Mouse (Mus musculus) forebrain, postnatal 0 days (tissue): ENCODE measurements around the gene Plcb4. TPM values are rescaled to one million over a fixed set of nuclear protein-coding genes. Genes with fewer than 3 reads are reported as not detected.
A peak's percentile ranks its signal among the peaks of the same experiment; 100 is the strongest.

Experiments used
- ATAC-seq: fragments of 200-750 bp; cut with Nextera tagmentation; 2 replicates; pipeline ENCODE4 v1.8.0; 2017; ENCODE audit warnings: mild to moderate bottlenecking, moderate library complexity
- DNase-seq: peaks from one replicate; pipeline ENCODE4 v3.0.0-alpha.2; 2015
- H3K27ac ChIP-seq: fragments of 300-500 bp; sonication (generic); 2 replicates; pipeline ENCODE4 v1.5.1; 2014; ENCODE audit warnings: low read depth, mild to moderate bottlenecking, antibody characterized with exemption, low read length, moderate library complexity, mixed read lengths
- H3K27me3 ChIP-seq: fragments of 300-500 bp; sonication (generic); 2 replicates; pipeline ENCODE4 v1.6.1; 2014; ENCODE audit warnings: mild to moderate bottlenecking, low read length, mixed read lengths; ENCODE audit not compliant: insufficient read depth
- H3K36me3 ChIP-seq: fragments of 300-500 bp; sonication (generic); 2 replicates; pipeline ENCODE4 v1.6.1; 2014; ENCODE audit warnings: mild to moderate bottlenecking, moderate library complexity; ENCODE audit not compliant: insufficient read depth
- H3K4me1 ChIP-seq: fragments of 300-500 bp; sonication (generic); 2 replicates; pipeline ENCODE4 v1.6.1; 2014; ENCODE audit warnings: antibody characterized with exemption; ENCODE audit not compliant: insufficient read depth
- H3K4me2 ChIP-seq: fragments of 300-500 bp; sonication (generic); 2 replicates; pipeline ENCODE4 v1.6.1; 2014; ENCODE audit warnings: low read depth, mild to moderate bottlenecking, moderate library complexity
- H3K4me3 ChIP-seq: fragments of 300-500 bp; sonication (generic); 2 replicates; pipeline ENCODE4 v1.5.1; 2014; ENCODE audit warnings: low read depth, low read length, mixed read lengths
- H3K9ac ChIP-seq: fragments of 300-500 bp; sonication (generic); 2 replicates; pipeline ENCODE4 v1.6.1; 2014; ENCODE audit warnings: mild to moderate bottlenecking
- H3K9me3 ChIP-seq: fragments of 300-500 bp; sonication (generic); 2 replicates; pipeline ENCODE4 v1.6.1; 2016; ENCODE audit warnings: low read length
- CTCF ChIP-seq: sonication (generic); IDR thresholded peaks from 2 replicates; pipeline ENCODE4 v1.5.1; 2016; ENCODE audit warnings: antibody characterized with exemption, control low read depth, low read depth
- WGBS: fragments of 180-500 bp; shearing (Covaris S2); extraction: QIAGEN DNeasy Blood & Tissue Kit; methylation state at CpG from one replicate; pipeline ENCODE4 v1.1.7; 2014; 5-methylcytosine and 5-hydroxymethylcytosine counted together
- polyA plus RNA-seq: library from polyadenylated mRNA; unstranded; fragments of >200 nt; fragmentation: Nextera tagmentation; extraction: Ambion mirVana; gene quantifications from 2 replicates; pipeline ENCODE4 v1.2.1, GENCODE M21; 2015
- total RNA-seq: library from RNA; depleted of rRNA; stranded (reverse); fragments of >200 nt; gene quantifications from 2 replicates; pipeline ENCODE4 v1.2.3, GENCODE M21; 2014

The Plcb4 gene
- total and polyA plus RNA-seq, 2 experiments from 2014 or later: 15.5 to 39.7 TPM

DNA sequence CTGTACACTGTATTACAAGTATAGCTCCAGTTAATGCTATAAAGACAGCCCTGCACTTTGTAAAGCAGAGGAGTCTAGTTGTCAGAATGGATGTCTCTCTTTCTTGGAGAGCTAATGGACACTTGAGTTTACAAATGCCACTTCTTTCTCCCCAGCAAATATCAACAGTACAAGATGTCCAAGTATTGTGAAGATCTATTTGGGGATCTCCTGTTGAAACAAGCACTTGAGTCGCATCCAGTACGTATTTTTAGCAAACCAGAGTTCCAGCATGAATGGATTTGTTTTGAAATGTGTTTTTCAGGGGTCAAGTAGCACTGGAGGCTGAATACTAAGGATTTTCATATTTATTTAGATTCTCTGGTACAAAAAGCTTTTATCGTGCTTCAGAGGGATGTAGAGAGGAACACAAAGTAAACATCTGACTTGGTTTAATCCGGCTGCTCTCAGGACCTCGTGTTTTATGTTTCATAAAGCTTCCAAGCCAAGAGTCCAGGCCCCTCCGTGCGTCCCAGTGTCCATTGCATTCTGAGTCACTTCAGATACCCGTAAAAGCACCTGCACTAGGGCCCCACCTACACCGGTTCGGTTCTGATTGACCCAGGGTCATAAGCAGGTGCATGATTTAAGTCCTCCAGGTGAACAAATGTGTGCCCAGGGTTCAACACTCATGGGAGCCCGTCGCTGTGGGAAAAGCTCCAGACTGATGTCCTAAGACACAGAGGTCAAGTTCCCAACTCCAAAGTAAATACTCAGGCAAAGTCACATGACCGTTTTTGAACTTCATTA is 296.1 kb downstream of the Plcb4 start:
- Histone ChIP-seq H3K9ac (no peak overlapping the region), H3K4me3 (no peak overlapping the region), H3K36me3 (0 out of 2 replicates have a peak, but pooled peaks cover 3% of the 10 kb centered on the region), H3K4me1 (no peaks in the 10 kb centered on the region), H3K9me3 (no peaks in the 10 kb centered on the region), H3K27ac (no peak overlapping the region), H3K4me2 (no peak overlapping the region), H3K27me3 (no peaks in the 10 kb centered on the region)
- ATAC-seq: no peak
- 83% methylated on average over 13 of the region's 13 CpGs for WGBS
- DNase-seq: no peak
- TF ChIP-seq CTCF: no peak

GRCm38 (mm10) chr2:135955796-135956195 is 297.0 kb downstream of the Plcb4 start:
- DNase-seq (no peak), ATAC-seq (no peak)
- Histone ChIP-seq H3K4me3 (no peak overlapping the region), H3K36me3 (no peaks in the 10 kb centered on the region), H3K9me3 (no peaks in the 10 kb centered on the region), H3K27ac (no peak overlapping the region), H3K27me3 (no peaks in the 10 kb centered on the region), H3K4me1 (no peaks in the 10 kb centered on the region), H3K9ac (no peak overlapping the region), H3K4me2 (no peak overlapping the region)
- WGBS: 88% methylated on average over 8 of the region's 8 CpGs
- no peak for TF ChIP-seq CTCF

DNA sequence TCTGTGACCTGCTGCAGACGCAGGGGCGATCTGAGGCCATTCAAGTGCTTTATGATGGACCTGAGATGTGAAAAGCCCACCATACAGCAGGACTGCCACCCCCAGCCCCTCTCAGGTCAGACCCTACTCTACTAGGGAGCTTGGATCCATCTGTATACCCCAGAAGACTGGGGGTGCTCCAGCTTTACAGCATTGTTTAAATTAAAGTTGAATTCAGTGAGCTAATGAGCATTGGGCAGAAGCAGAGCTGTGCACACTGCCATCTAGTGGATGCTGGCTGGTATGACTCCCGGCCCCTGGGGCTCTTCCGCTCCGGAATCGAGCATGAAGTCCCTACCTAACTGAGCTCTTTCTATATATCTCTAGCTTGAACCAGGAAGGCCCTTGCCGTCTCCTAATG is 298.9 kb downstream of the Plcb4 start:
- 29% methylated on average over 7 of the region's 7 CpGs for WGBS
- Histone ChIP-seq H3K9ac (no peak overlapping the region), H3K4me3 (no peak overlapping the region), H3K4me1 (no peaks in the 10 kb centered on the region), H3K4me2 (no peak overlapping the region), H3K27ac (no peak overlapping the region), H3K36me3 (no peaks in the 10 kb centered on the region), H3K27me3 (no peaks in the 10 kb centered on the region), H3K9me3 (no peaks in the 10 kb centered on the region)
- DNase-seq (peak; percentile 87), ATAC-seq (peak; percentile 88)
- peak; percentile 91 for TF ChIP-seq CTCF

- ATAC-seq: peak; percentile 39; the same call in 1 of the 2 replicates
- WGBS: 84% methylated on average over 17 of the region's 17 CpGs
- DNase-seq: peak; percentile 8
These were observed 299.6 kb downstream of the Plcb4 start for GRCm38 (mm10) chr2:135958453-135958852.

DNA sequence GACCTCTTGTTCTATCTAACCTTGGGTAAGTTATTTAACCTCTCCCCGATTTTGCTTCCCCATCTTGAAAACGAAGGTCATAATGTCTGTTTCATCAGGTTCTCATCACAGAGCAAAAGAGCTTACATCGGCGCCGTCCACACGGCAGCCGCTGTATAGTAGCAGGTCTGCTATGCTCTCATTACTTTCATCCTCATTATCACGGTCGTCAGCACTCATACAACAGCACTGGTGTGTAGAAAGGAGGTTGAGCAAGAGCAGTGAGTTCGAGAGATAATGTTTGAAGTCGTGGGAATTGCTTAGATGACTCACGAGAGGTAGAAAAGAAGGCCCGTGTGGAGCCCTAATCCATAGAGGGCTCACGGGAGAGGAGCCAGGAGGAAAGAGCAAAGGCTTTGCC is 304.3 kb downstream of the Plcb4 start:
- no peak overlapping the region for H3K27ac ChIP-seq
- no peak overlapping the region for H3K9ac ChIP-seq
- no peak overlapping the region for H3K4me2 ChIP-seq
- H3K9me3 ChIP-seq: no peaks in the 10 kb centered on the region
- H3K4me1 ChIP-seq: no peaks in the 10 kb centered on the region
- no peaks in the 10 kb centered on the region for H3K36me3 ChIP-seq
- ATAC-seq (no peak), DNase-seq (no peak)
- H3K27me3 ChIP-seq: no peaks in the 10 kb centered on the region
- no peak overlapping the region for H3K4me3 ChIP-seq
- TF ChIP-seq CTCF: no peak
- WGBS: 81% methylated on average over 14 of the region's 14 CpGs

More at GRCm38 (mm10) chr2:135958453-135958852, 299.6 kb downstream of the Plcb4 start:
- Histone ChIP-seq H3K36me3 (no peaks in the 10 kb centered on the region), H3K4me2 (no peak overlapping the region), H3K9me3 (no peaks in the 10 kb centered on the region), H3K9ac (no peak overlapping the region), H3K4me3 (no peak overlapping the region), H3K27ac (no peak overlapping the region), H3K27me3 (no peaks in the 10 kb centered on the region), H3K4me1 (no peaks in the 10 kb centered on the region)
- no peak for TF ChIP-seq CTCF

DNA sequence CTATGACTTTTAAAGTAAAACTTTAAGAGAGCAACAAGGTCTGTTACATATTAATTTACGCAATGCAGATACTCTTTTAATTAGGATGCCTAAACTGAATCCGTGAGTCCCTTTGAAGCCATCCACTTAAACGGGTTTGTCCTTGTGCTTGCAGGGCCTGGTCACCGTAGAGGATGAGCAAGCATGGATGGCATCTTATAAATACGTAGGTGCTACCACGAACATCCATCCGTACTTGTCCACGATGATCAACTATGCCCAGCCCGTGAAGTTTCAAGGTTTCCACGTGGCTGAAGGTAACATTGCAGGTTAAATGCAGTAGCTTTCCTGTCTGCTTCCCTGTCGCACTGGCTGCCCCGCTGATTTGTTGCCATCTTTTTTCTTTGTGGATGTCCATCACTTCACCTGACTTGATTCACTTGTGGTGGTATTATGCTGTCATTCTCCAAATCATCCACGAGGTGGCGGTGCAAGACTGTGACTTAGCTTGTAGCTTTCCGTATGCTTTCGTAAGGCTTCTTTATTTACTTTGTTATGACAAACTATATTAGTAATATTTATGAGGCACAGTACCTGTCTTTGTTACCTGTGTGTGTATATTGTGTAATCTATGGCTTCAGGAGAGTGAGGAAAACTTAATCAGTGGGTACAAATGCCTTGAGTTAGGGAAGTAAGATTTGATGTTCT is 308.2 kb downstream of the Plcb4 start:
- DNase-seq (peak; percentile 81), ATAC-seq (peak; percentile 25; the same call in 1 of the 2 replicates)
- Histone ChIP-seq H3K4me3 (no peak overlapping the region), H3K4me2 (no peak overlapping the region), H3K4me1 (no peaks in the 10 kb centered on the region), H3K27ac (no peak overlapping the region), H3K27me3 (no peaks in the 10 kb centered on the region), H3K9ac (no peak overlapping the region), H3K9me3 (no peaks in the 10 kb centered on the region), H3K36me3 (no peaks in the 10 kb centered on the region)
- TF ChIP-seq CTCF: peak; percentile 95
- WGBS: 57% methylated on average over 16 of the region's 16 CpGs

DNA sequence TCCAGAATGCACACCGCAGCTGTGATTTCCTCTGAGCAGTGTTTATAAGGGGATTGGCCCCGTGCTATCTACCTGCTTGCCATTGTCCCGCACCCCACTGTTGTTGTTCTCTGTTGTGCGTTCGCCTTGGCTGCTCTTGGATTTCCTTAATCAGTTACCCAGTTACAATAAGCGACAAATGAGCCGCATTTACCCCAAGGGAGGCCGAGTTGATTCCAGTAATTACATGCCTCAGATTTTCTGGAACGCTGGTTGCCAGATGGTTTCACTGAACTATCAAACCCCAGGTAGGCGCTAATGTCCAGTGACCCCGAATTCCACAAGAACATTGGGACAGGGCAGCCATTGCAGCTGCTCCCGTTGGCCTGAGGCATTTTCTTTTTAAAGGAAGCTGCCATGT is 309.3 kb downstream of the Plcb4 start:
- DNase-seq: no peak
- no peak overlapping the region for H3K4me3 ChIP-seq
- H3K27ac ChIP-seq: no peak overlapping the region
- TF ChIP-seq CTCF: no peak
- no peak overlapping the region for H3K4me2 ChIP-seq
- no peaks in the 10 kb centered on the region for H3K27me3 ChIP-seq
- H3K4me1 ChIP-seq: no peaks in the 10 kb centered on the region
- no peak for ATAC-seq
- H3K9ac ChIP-seq: no peak overlapping the region
- no peaks in the 10 kb centered on the region for H3K9me3 ChIP-seq
- WGBS: 36% methylated on average over 12 of the region's 12 CpGs
- H3K36me3 ChIP-seq: peaks cover 2% of the 10 kb centered on the region; the same call in 1 of the 2 replicates
